Mouse (Mus musculus) sigmoid colon, adult 10 weeks (tissue): ENCODE data around the gene Ttc7b. TPM values are rescaled to one million over a fixed set of nuclear protein-coding genes. Genes with fewer than 3 reads are reported as not detected.

Source experiments
- polyA plus RNA-seq: library from polyadenylated mRNA; stranded (reverse); fragments of 350-450 nt; fragmentation: Illumina TruSeq; extraction: RNeasy Lipid Tissue Mini Kit (QIAGEN cat#74804); gene quantifications from one replicate; pipeline ENCODE4 v1.2.3, GENCODE M21; 2014; ENCODE audit warnings: low read depth, low replicate concordance

Gene Ttc7b
- 5.0 TPM for polyA plus RNA-seq

GRCm38 (mm10) chr12:100520794-100521186 is at the start of gene Ttc7b:
TSS of gene Ttc7b (minus strand) at chr12:100520826.

Other genes starting within 250 kb of the Ttc7b start
- 7.6 TPM for gene Rps6ka5, start 206.2 kb upstream of the Ttc7b start, polyA plus RNA-seq